Mouse (Mus musculus) limb, embryonic 15.5 days (tissue): Measurements from ENCODE around the gene Cdk5rap2. TPM values are rescaled to one million over a fixed set of nuclear protein-coding genes. Genes with fewer than 3 reads are reported as not detected.

Experiments used
- ATAC-seq: fragments of 200-750 bp; cut with Nextera tagmentation; 2 replicates; pipeline ENCODE4 v1.8.0; 2017; ENCODE audit warnings: low read depth, moderate TSS enrichment; ENCODE audit not compliant: insufficient number of reproducible peaks, low FRiP score, low TSS enrichment
- H3K27ac ChIP-seq: fragments of 300-500 bp; sonication (generic); 2 replicates; pipeline ENCODE4 v1.5.1; 2015; ENCODE audit warnings: moderate library complexity, mild to moderate bottlenecking, inconsistent platforms
- H3K27me3 ChIP-seq: fragments of 300-500 bp; sonication (generic); 2 replicates; pipeline ENCODE4 v1.6.1; 2015; ENCODE audit warnings: inconsistent platforms
- H3K36me3 ChIP-seq: fragments of 300-500 bp; sonication (generic); 2 replicates; pipeline ENCODE4 v1.6.1; 2015; ENCODE audit warnings: inconsistent platforms
- H3K4me1 ChIP-seq: fragments of 300-500 bp; sonication (generic); 2 replicates; pipeline ENCODE4 v1.6.1; 2015; ENCODE audit warnings: inconsistent platforms
- H3K4me2 ChIP-seq: fragments of 300-500 bp; sonication (generic); 2 replicates; pipeline ENCODE4 v1.6.1; 2015; ENCODE audit warnings: mild to moderate bottlenecking, inconsistent platforms
- H3K4me3 ChIP-seq: fragments of 300-500 bp; sonication (generic); 2 replicates; pipeline ENCODE4 v1.5.1; 2015; ENCODE audit warnings: mild to moderate bottlenecking, inconsistent platforms
- H3K9ac ChIP-seq: fragments of 300-500 bp; sonication (generic); 2 replicates; pipeline ENCODE4 v1.6.1; 2015; ENCODE audit warnings: inconsistent platforms
- H3K9me3 ChIP-seq: fragments of 300-500 bp; sonication (generic); 2 replicates; pipeline ENCODE4 v1.6.1; 2016; ENCODE audit warnings: inconsistent platforms
- WGBS: fragments of 180-500 bp; shearing (Covaris S2); methylation state at CpG from one replicate; pipeline ENCODE4 v1.1.7; 2015; 5-methylcytosine and 5-hydroxymethylcytosine counted together
- polyA plus RNA-seq: library from polyadenylated mRNA; unstranded; fragments of >200 nt; fragmentation: Nextera tagmentation; extraction: Ambion mirVana; gene quantifications from 2 replicates; pipeline ENCODE4 v1.2.1, GENCODE M21; 2015

Gene Cdk5rap2
- polyA plus RNA-seq, 1 experiment from 2014 or later: 16.3 TPM

GRCm38 (mm10) chr4:70301187-70301586 lies 109.1 kb downstream of the Cdk5rap2 start:
- no peaks in the 10 kb centered on the region for H3K4me1 ChIP-seq
- no peaks in the 10 kb centered on the region for H3K9me3 ChIP-seq
- H3K36me3 ChIP-seq: peaks cover 41% of the 10 kb centered on the region
- no peak overlapping the region for H3K9ac ChIP-seq
- whole genome bisulfite sequencing: 81% methylated on average over 9 of the region's 9 CpGs
- H3K27ac ChIP-seq: no peak overlapping the region
- H3K4me2 ChIP-seq: no peak overlapping the region
- H3K27me3 ChIP-seq: no peaks in the 10 kb centered on the region
- no peak overlapping the region for H3K4me3 ChIP-seq
- no peak for ATAC-seq

- no peak for ATAC-seq
- Histone ChIP-seq H3K27me3 (no peaks in the 10 kb centered on the region), H3K4me2 (no peak overlapping the region), H3K9me3 (no peaks in the 10 kb centered on the region), H3K4me3 (no peak overlapping the region), H3K36me3 (peaks cover 17% of the 10 kb centered on the region), H3K27ac (no peak overlapping the region), H3K9ac (no peak overlapping the region), H3K4me1 (no peaks in the 10 kb centered on the region)
- 83% methylated on average over 6 of the region's 6 CpGs for WGBS
These were observed 120.9 kb downstream of the Cdk5rap2 start for GRCm38 (mm10) chr4:70289361-70289760.

- H3K9me3 ChIP-seq: no peaks in the 10 kb centered on the region
- no peaks in the 10 kb centered on the region for H3K27me3 ChIP-seq
- H3K4me2 ChIP-seq: no peak overlapping the region
- no peak overlapping the region for H3K4me3 ChIP-seq
- H3K27ac ChIP-seq: no peak overlapping the region
- no peaks in the 10 kb centered on the region for H3K4me1 ChIP-seq
- no peak overlapping the region for H3K9ac ChIP-seq
- 91% methylated on average over 9 of the region's 9 CpGs for WGBS
- H3K36me3 ChIP-seq: peaks cover 27% of the 10 kb centered on the region
- ATAC-seq: no peak
These were observed 127.1 kb downstream of the Cdk5rap2 start for GRCm38 (mm10) chr4:70283163-70283562.

- Histone ChIP-seq H3K27ac (no peak overlapping the region), H3K9me3 (no peaks in the 10 kb centered on the region), H3K36me3 (peaks cover 31% of the 10 kb centered on the region), H3K4me2 (no peak overlapping the region), H3K9ac (no peak overlapping the region), H3K4me1 (no peaks in the 10 kb centered on the region), H3K4me3 (no peak overlapping the region), H3K27me3 (no peaks in the 10 kb centered on the region)
- no peak for ATAC-seq
- 84% methylated on average over 4 of the region's 4 CpGs for WGBS
These were observed 131.4 kb downstream of the Cdk5rap2 start for GRCm38 (mm10) chr4:70278882-70279281.

- peaks cover 22% of the 10 kb centered on the region for H3K36me3 ChIP-seq
- 94% methylated on average over 3 of the region's 3 CpGs for WGBS
- H3K4me1 ChIP-seq: no peaks in the 10 kb centered on the region
- H3K4me2 ChIP-seq: no peak overlapping the region
- H3K27ac ChIP-seq: no peak overlapping the region
- no peak overlapping the region for H3K4me3 ChIP-seq
- no peak overlapping the region for H3K9ac ChIP-seq
- no peaks in the 10 kb centered on the region for H3K27me3 ChIP-seq
- H3K9me3 ChIP-seq: no peaks in the 10 kb centered on the region
- no peak for ATAC-seq
These were observed 132.2 kb downstream of the Cdk5rap2 start for GRCm38 (mm10) chr4:70278057-70278456.

- no peak for ATAC-seq
- H3K27me3 ChIP-seq: no peaks in the 10 kb centered on the region
- H3K4me1 ChIP-seq: no peaks in the 10 kb centered on the region
- no peaks in the 10 kb centered on the region for H3K9me3 ChIP-seq
- H3K4me3 ChIP-seq: no peak overlapping the region
- no peak overlapping the region for H3K27ac ChIP-seq
- no peak overlapping the region for H3K4me2 ChIP-seq
- H3K36me3 ChIP-seq: peaks cover 27% of the 10 kb centered on the region
- WGBS: 92% methylated on average over 4 of the region's 4 CpGs
- H3K9ac ChIP-seq: no peak overlapping the region
These were observed 137.3 kb downstream of the Cdk5rap2 start for GRCm38 (mm10) chr4:70272943-70273342.

- Histone ChIP-seq H3K4me1 (no peaks in the 10 kb centered on the region), H3K9me3 (no peaks in the 10 kb centered on the region), H3K4me3 (no peak overlapping the region), H3K4me2 (no peak overlapping the region), H3K27ac (no peak overlapping the region), H3K36me3 (peaks cover 32% of the 10 kb centered on the region), H3K27me3 (no peaks in the 10 kb centered on the region), H3K9ac (no peak overlapping the region)
- no peak for ATAC-seq
- 83% methylated on average over 4 of the region's 4 CpGs for WGBS
These were observed 137.7 kb downstream of the Cdk5rap2 start for GRCm38 (mm10) chr4:70272527-70272926.

GRCm38 (mm10) chr4:70267213-70267906 lies 142.9 kb downstream of the Cdk5rap2 start:
- peaks cover 50% of the 10 kb centered on the region for H3K36me3 ChIP-seq
- no peaks in the 10 kb centered on the region for H3K9me3 ChIP-seq
- H3K4me2 ChIP-seq: no peak overlapping the region
- 88% methylated on average over 2 of the region's 2 CpGs for WGBS
- ATAC-seq: no peak
- H3K27me3 ChIP-seq: no peaks in the 10 kb centered on the region
- H3K4me3 ChIP-seq: no peak overlapping the region
- no peaks in the 10 kb centered on the region for H3K4me1 ChIP-seq
- H3K27ac ChIP-seq: no peak overlapping the region
- H3K9ac ChIP-seq: no peak overlapping the region

- Histone ChIP-seq H3K9ac (no peak overlapping the region), H3K4me3 (no peak overlapping the region), H3K9me3 (no peaks in the 10 kb centered on the region), H3K4me2 (no peak overlapping the region), H3K4me1 (no peaks in the 10 kb centered on the region), H3K27me3 (no peaks in the 10 kb centered on the region), H3K36me3 (peaks cover 51% of the 10 kb centered on the region), H3K27ac (no peak overlapping the region)
- WGBS: 72% methylated on average over 6 of the region's 6 CpGs
- ATAC-seq: no peak
These were observed 145.0 kb downstream of the Cdk5rap2 start for GRCm38 (mm10) chr4:70265248-70265647.

GRCm38 (mm10) chr4:70262850-70263249 lies 147.4 kb downstream of the Cdk5rap2 start:
- Histone ChIP-seq H3K9me3 (no peaks in the 10 kb centered on the region), H3K4me2 (no peak overlapping the region), H3K27me3 (no peaks in the 10 kb centered on the region), H3K4me3 (no peak overlapping the region), H3K27ac (no peak overlapping the region), H3K9ac (no peak overlapping the region), H3K4me1 (no peaks in the 10 kb centered on the region), H3K36me3 (peaks cover 51% of the 10 kb centered on the region)
- ATAC-seq: no peak
- 75% methylated on average over 5 of the region's 5 CpGs for WGBS

- H3K27me3 ChIP-seq: no peaks in the 10 kb centered on the region
- no peak overlapping the region for H3K9ac ChIP-seq
- H3K4me3 ChIP-seq: no peak overlapping the region
- H3K36me3 ChIP-seq: peaks cover 52% of the 10 kb centered on the region
- no peak for ATAC-seq
- no peak overlapping the region for H3K4me2 ChIP-seq
- WGBS: 86% methylated on average over 5 of the region's 5 CpGs
- no peak overlapping the region for H3K27ac ChIP-seq
- H3K4me1 ChIP-seq: no peaks in the 10 kb centered on the region
- H3K9me3 ChIP-seq: no peaks in the 10 kb centered on the region
These were observed 148.9 kb downstream of the Cdk5rap2 start for GRCm38 (mm10) chr4:70261315-70261714.

GRCm38 (mm10) chr4:70260419-70260807 lies 149.8 kb downstream of the Cdk5rap2 start:
- Histone ChIP-seq H3K27me3 (no peaks in the 10 kb centered on the region), H3K9me3 (no peaks in the 10 kb centered on the region), H3K4me1 (no peaks in the 10 kb centered on the region), H3K9ac (no peak overlapping the region), H3K4me2 (no peak overlapping the region), H3K36me3 (peaks cover 54% of the 10 kb centered on the region), H3K27ac (no peak overlapping the region), H3K4me3 (no peak overlapping the region)
- 89% methylated on average over 11 of the region's 11 CpGs for WGBS
- no peak for ATAC-seq
